25 mouse cellular contexts compared by ENCODE assay signal in the genomic region with DNA sequence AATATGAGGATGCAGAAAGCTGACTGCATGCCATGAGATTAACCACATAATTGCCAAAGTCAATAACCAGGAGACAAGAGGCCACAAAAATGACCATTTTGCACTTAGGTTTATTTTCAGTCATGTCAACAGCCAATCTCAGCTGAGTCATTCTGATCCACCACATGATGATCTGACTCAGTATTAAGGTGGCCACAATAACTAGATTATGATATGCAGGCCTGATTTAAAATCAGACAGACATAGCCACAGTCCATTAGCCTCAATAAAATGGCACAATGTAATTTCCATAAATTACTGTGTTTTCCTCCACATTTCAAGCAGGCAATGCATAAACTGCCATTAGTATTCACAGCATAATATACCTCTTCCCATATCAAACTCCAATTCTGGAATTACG.
"Had no signal": no experiment of that assay in that cellular context is flagged by ENCODE, and none has a peak within 500 bp of the region (broad histone marks: within the 10 kb centered on the region; RNA-seq: fewer than 3 reads in every experiment).

No protein-coding gene starts in this region.

- ATAC-seq: hindbrain, postnatal 0 days; intestine, embryonic 16.5 days; liver, embryonic 12.5 days had no signal

- H3K4me1 ChIP-seq: heart, embryonic 13.5 days; heart, embryonic 15.5 days; kidney, embryonic 15.5 days; limb, embryonic 13.5 days; limb, embryonic 15.5 days; liver, embryonic 12.5 days had no signal

- H3K4me3 ChIP-seq: heart, adult 2 months; heart, embryonic 13.5 days; heart, embryonic 15.5 days; kidney, embryonic 15.5 days; limb, embryonic 13.5 days; limb, embryonic 15.5 days; liver, embryonic 12.5 days had no signal

- H3K4me2 ChIP-seq: heart, embryonic 11.5 days; heart, embryonic 13.5 days; heart, embryonic 15.5 days; hindbrain, embryonic 14.5 days; kidney, embryonic 15.5 days; limb, embryonic 13.5 days; limb, embryonic 15.5 days; liver, embryonic 12.5 days had no signal

- DNase-seq: gastrocnemius, postnatal 14 days; gastrocnemius, postnatal 36 days; heart, adult 11 months; heart, adult 2 months; heart, postnatal 14 days; heart, postnatal 36 days; kidney, adult 11 months; kidney, adult 2 months; kidney, adult 9 months; kidney, postnatal 14 days; kidney, postnatal 36 days; layer of hippocampus, adult 9-11 months; layer of hippocampus, postnatal 36 days; left cerebral cortex, postnatal 4 days had no signal

- H3K27ac ChIP-seq: heart, adult 2 months; heart, embryonic 13.5 days; heart, embryonic 15.5 days; hindbrain, embryonic 14.5 days; hindbrain, postnatal 0 days; kidney, embryonic 15.5 days; kidney, postnatal 0 days; limb, embryonic 13.5 days; limb, embryonic 15.5 days; liver, embryonic 12.5 days had no signal

- H3K9ac ChIP-seq: heart, embryonic 13.5 days; heart, embryonic 15.5 days; hindbrain, embryonic 14.5 days; kidney, embryonic 15.5 days; limb, embryonic 13.5 days; limb, embryonic 15.5 days; liver, embryonic 12.5 days had no signal

- H3K36me3 ChIP-seq: heart, embryonic 13.5 days; heart, embryonic 15.5 days; kidney, embryonic 15.5 days; limb, embryonic 13.5 days; limb, embryonic 15.5 days; liver, embryonic 12.5 days had no signal

- H3K9me3 ChIP-seq: heart, embryonic 13.5 days; heart, embryonic 15.5 days; kidney, embryonic 15.5 days; limb, embryonic 13.5 days; limb, embryonic 15.5 days; liver, embryonic 12.5 days had no signal

- H3K27me3 ChIP-seq: heart, embryonic 13.5 days; heart, embryonic 15.5 days; kidney, embryonic 15.5 days; limb, embryonic 13.5 days; limb, embryonic 15.5 days; liver, embryonic 12.5 days had no signal
